Mouse (Mus musculus): ENCODE measurements around the gene Gpx5.
"Not testable (repeated sequence)": the region's sequence is repeated elsewhere in the genome, so short reads cannot be mapped to it uniquely, and the experiment has no call there.

The Gpx5 gene

DNA sequence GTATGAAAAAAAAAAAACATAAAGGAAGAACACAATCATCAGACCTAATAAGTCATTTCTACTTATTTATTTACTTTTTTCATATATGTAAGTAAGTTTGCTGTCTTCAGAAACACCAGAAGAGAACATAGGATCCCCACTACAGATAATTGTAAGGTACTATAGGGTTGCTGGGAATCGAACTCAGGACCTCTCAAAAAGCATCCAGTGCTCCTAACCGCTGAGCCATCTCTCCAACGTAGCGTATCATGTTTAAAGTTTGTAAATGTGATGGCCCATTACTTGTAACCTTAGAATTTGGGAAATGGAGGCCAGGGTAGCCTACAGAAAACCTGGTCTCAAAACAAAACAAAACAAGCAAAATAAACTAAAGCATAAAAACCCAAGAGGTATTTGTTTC, 25.0 kb downstream of the Gpx5 start:
- DNase-seq (ENCODE audit: low read depth in 1 of 2, low spot score in 2 of 2), result no peak

DNA sequence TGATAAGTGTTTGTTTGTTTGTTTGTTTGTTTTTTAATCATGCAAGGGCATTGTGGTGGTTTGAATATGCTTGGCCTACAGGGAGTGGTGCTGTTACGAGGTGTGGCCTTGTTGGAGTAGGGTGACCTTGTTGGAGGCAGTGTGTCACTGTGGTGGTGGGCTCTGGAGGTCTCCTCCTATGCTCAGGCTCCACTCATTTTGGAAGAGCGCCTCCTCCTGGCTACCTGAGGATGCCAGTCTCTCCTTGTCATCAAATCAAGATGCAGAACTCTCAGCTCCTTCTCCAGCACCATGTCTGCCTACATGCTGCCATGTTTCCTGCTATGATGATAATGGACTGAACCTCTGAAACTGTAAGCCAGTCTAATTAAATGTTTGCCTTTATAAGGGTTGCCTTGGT, 26.8 kb downstream of the Gpx5 start:
- no peak for DNase-seq (ENCODE audit: low read depth in 1 of 2, low spot score in 2 of 2)

DNA sequence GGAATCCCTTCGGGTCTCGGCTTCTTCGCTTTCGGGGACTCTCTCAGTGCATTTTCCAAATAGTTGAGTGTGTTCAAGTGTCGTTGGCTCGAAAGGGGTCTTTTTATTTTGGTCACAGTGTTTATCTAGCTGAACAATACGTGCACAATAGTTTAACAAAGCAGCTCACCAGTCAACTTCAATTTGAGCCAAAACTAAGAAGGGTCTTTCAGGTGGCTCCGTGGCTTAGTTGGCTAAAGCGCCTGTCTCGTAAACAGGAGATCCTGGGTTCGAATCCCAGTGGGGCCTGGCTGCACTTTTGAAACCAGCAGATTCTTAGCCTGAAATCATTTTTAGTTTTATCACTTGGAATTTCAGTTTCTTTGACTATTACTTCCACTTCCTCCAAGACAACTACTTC, 28.2 kb downstream of the Gpx5 start:
- DNase-seq (ENCODE audit: low read depth in 1 of 2, low spot score in 2 of 2), result no peak

DNA sequence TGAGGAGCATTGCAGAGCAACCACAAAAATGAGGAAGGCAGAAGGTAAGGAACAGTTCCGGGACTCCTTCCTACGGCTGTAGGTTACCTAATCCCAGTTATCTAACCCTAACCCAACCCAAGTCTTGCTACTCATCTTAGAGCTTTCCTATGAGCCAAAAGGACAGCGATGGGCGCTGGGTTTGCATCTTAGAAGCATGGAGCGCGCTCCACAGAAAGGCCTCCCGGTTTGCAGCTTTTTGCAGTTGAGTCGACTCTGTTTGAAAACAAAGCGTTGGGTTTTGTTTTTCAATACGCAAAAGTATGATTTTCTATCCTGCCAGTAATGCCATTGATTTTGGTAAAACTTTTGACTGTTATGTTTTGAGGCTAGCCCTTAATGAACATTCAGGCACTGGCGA, 28.6 kb downstream of the Gpx5 start:
- no peak for DNase-seq (ENCODE audit: low read depth in 1 of 2, low spot score in 2 of 2)

DNA sequence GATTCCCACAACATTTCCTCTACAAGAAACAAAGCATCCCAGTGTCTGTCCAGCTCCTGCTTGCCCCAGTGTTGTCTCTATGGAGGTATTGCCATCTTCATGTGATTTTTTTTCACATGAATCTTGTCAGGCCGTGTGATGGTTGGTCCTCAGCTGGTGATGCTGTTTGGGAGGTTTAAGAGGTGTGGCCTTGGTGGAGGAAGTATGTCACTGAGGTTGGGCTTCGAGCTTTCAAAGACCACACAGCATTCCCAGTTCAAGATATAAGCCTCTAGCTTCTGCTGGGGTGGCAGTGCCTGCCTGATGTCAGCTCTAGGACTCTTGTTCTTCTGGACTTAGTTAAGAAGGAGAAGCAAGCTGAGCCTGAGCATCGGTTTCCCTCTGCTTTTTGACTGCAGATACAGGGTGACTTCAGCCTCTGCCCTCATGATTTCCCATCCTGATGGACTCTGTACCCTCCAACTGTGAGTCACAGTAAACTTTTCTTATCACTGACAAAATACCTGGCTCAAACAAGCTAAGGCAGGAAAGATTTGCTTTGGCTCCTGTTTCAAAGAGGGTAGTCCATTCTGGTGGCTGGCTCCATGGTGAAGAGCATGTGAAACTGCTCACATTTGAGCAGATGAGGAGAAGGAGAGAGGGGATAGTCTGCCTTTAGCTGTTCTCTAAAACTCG, 29.6 kb downstream of the Gpx5 start:
- DNase-seq (ENCODE audit: low read depth in 1 of 2, low spot score in 2 of 2), result no peak

DNA sequence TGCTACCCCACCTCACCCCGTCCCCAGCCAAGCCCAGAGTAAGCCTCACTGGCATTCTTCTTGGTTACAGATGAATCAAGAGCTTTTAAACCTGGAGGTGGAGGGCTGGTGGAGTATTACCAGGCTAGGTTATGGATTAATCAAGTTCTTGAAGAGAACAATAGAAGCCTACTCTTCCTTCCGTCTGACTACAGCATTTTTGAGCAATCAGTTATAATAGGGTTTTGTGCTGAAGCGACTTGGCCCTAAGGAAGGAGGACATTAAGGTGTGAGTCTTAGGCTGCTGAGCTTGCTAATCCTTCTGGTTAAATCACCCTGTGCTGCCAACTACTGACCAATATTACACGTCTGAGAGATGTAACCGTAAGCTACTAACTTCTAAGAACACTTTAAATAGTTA, 32.2 kb downstream of the Gpx5 start:
- DNase-seq (ENCODE audit: low read depth in 1 of 2, low spot score in 2 of 2), result no peak

DNA sequence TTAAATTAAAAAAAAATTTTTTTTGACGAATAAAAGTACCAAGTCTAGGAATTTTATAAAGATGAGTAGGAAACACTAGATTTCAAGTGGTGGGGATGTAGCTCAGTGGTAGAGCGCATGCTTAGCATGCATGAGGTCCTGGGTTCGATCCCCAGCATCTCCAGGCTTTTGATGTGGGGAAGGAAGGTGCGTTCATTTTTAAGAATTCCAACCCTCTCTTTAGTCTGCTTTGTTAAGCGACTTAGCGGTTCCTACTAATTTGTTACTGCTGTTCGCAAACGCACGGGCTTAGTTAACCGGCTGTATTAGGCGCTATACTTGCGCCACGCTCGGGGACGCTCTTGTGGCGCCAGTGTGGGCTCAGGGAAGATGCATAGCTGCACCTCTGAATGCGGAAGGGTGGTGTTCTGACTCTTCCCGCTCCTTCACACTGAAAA, 32.8 kb downstream of the Gpx5 start:
- DNase-seq (ENCODE audit: low read depth in 1 of 2, low spot score in 2 of 2), result no peak

DNA sequence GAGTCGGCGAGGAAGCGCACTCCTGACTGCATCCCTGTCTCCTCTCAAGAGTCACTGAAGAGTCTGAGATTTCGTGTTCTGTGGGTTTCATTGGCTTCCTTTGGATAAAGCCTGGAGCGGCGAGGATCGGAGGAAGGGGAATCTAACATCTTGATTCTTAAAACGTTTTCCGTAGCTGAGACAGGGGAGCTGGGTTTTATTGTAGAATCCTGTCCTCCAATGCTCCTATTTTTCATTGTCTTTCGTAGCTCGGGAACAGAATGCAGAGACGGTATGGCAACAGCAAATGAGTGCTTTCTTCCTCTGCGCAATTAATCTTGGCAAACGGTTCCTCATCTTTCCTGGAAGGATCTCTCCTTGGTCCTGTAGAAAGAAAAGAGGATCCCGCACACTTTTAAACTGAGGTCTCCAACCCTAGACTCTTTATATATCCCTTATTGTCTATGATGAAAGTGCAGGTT, 33.3 kb downstream of the Gpx5 start:
- no peak for DNase-seq (ENCODE audit: low read depth in 1 of 2, low spot score in 2 of 2)

DNA sequence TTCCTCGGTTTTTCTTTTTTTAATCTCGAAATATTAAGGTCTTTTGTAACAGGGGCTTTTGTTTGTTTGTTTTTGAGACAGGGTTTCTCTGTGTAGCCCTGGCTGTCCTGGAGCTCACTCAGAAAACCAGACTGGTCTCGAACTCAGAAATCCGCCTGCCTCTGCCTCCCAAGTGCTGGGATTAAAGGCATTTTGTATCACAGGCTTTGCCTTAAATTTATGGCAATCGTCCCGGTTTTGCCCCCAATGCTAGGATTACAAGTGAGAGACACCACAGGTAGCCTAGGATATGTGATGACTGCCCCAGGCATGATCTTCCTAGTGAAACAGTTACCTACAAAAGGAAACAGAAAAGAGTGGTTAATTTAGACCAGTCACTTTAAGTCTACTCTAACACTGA, 34.0 kb downstream of the Gpx5 start:
- DNase-seq (ENCODE audit: low read depth in 1 of 2, low spot score in 2 of 2), result no peak

DNA sequence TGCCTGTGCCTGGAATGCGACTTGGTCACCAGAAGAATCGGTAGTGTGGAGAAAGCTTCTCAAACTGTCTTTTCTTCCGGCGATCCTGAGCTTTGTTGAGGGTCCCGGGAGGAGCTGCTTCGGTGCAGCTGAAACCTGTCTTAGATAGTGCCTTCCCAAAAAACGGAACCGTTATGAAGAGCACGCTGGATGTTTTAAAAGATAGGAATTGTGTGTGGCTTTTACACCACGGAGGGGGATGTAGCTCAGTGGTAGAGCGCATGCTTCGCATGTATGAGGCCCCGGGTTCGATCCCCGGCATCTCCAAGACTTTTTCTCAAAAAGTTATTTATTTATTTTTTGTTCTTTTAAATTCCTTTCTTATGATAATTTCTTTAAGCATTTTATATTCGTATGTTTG, 38.5 kb downstream of the Gpx5 start:
- DNase-seq (ENCODE audit: low read depth in 1 of 2, low spot score in 2 of 2), result no peak

DNA sequence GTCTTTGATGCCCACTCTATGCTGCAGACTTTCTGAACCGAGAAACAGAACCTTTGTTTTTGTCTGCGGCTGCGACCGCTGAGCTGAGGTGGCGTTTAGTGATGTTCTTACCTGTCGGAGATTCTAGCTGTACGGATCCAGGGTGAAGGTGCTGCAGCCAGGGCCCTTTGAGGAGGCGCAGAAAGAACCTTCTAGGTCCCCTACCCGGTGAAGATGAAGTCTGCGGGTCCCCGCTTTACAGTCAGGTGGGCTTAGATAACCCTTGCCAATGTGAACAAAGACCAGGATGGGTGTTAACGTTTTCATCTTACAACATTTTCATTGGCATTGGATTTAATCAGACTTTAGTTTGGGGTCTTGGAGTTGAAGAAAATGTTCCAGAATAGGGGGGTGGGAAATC, 39.0 kb downstream of the Gpx5 start:
- no peak for DNase-seq (ENCODE audit: low read depth in 1 of 2, low spot score in 2 of 2)

DNA sequence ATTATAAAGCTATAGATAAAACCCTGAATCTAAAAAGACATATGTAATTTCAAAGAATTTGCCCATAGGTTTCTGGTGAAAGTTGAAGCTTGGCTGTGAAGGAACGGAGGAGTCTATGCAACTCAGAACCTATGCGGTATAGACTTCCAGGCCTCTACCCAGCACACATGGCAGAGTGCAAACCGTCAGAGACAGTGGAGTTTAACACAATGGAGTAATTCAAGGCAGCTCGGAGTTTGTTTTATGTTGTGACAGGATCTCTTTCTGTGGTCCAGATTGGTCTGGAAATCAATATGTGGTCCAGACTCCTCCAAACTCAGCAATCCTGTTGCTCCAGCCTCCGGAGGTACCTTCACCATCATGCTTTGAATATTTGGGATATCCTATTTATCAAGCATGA, 39.5 kb downstream of the Gpx5 start:
- no peak for DNase-seq (ENCODE audit: low read depth in 1 of 2, low spot score in 2 of 2)

DNA sequence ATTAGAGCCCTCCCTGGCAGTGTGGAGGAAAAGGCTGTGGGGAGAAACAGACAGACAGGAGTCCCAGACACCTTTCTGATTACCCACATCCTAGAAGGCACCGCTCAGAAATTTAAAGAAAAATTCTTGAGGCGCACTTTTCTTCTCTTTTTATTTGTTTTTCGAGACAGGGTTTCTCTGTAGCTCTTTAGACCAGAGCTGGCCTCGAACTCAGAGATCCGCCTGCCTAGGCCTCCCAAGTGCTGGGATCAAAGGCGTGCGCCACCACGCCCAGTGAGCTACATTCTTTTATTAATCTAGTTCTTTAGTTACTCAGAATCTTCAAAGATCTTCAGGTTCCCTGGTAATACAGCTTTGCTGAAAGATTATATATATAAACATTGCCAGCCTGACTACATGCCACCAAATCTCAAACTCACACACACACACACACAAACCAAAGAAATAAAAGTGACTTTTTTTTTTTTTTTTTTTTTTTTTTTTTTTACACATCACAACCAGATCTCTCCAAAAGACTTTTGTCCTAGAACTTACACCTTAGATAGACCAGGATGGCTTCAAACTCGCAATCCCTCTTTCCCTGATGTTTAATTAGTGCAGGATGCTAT, 42.4 kb downstream of the Gpx5 start:
- DNase-seq (ENCODE audit: low read depth in 1 of 2, low spot score in 2 of 2), result no peak

DNA sequence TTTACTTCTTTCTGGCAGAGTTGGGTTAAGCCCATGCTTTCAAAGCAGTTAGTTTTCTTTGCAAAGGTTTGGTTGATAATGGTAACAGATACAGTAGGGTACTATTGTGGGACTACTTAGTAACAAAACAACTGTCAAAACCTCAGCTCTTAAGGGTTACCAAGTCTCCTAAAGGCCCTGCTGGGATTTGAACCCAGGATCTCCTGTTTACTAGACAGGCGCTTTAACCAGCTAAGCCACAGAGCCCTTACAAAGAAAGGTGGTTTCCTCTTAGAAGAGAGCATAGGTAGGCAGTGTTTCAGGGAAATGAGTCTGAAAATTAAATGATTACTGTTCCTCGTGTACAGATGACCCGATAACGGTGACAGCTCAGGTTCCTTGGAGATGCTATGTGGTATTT, 43.5 kb downstream of the Gpx5 start:
- DNase-seq (ENCODE audit: low read depth in 1 of 2, low spot score in 2 of 2), result no peak

DNA sequence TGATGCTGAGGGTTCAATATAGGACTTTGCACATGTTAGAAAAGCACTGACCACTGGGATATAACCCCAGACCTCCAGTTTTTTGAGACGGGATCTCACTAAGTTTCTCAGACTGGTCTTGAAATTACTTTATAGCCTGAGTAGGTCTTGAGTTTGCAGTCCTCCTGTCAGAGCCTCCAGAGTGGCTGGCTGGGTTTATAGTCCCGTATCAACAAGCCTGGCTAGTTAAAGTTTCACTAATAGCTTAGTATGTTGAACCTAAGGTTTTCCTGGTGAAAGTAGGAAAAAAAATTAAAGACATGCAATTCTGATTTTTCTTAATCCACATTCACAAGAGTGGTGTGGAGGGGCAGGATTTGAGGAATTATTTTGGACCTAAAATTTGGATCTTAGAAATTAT, 46.3 kb downstream of the Gpx5 start:
- no peak for DNase-seq (ENCODE audit: low read depth in 1 of 2, low spot score in 2 of 2)

DNA sequence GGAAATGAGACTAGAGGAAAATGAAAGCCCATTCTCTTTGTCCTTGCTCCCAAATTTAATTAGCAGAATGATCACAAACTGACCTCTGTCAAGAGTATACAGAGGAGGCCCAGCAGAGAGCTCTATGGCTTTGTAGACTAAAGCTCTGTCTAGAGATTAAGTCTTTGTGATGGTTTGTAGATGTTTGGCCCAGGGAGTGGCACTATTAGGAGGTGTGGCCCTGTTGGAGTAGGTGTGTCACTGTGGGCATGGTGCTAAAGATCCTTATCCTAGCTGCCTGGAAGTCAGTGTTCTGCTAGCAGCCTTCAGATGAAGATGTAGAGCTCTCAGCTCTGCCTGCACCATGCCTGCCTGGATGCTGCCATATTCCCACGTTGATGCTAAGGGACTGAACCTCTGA, 47.6 kb downstream of the Gpx5 start:
- not testable (repeated sequence) for DNase-seq (ENCODE audit: low read depth in 1 of 2, low spot score in 2 of 2)

DNA sequence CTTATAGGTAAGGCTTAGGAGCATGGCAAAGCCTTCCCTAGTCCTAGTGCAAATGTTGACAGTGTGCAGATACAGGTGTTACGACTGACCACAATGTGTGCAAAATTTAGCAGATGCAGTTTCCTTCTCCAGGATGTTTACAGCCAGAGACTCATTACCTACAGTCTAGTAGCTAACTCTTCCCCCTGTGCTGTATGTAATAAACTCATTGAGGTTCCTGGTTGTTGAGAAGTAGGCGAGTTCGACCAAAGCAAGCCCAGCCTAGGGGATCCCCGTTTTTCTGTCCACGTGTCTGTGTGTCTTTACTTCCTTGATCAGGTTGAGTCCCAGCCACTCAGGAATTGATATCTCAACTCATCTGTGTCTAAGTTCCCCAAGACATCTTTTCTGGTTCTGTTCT, 48.4 kb downstream of the Gpx5 start:
- no peak for DNase-seq (ENCODE audit: low read depth in 1 of 2, low spot score in 2 of 2)

DNA sequence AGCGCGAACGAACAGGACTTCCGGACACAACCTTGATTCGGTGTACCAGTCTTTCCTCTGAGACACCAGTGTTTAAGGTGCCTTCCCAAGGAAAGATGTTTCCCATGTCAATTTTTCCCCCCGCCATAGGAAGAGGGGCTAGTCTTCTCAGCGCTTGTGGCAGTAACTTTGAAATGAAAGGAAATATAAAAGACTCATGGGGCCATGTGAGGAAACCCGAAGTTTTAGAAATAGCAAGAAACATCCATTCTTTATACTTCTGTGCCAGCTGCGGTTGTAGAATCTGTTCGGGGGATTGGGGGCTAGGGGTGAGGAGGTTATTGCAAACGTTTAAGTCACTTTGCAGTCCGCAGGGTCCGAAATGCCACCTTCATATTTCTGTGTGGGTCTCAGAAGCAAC, 49.3 kb downstream of the Gpx5 start:
- DNase-seq (ENCODE audit: low read depth in 1 of 2, low spot score in 2 of 2), result no peak

DNA sequence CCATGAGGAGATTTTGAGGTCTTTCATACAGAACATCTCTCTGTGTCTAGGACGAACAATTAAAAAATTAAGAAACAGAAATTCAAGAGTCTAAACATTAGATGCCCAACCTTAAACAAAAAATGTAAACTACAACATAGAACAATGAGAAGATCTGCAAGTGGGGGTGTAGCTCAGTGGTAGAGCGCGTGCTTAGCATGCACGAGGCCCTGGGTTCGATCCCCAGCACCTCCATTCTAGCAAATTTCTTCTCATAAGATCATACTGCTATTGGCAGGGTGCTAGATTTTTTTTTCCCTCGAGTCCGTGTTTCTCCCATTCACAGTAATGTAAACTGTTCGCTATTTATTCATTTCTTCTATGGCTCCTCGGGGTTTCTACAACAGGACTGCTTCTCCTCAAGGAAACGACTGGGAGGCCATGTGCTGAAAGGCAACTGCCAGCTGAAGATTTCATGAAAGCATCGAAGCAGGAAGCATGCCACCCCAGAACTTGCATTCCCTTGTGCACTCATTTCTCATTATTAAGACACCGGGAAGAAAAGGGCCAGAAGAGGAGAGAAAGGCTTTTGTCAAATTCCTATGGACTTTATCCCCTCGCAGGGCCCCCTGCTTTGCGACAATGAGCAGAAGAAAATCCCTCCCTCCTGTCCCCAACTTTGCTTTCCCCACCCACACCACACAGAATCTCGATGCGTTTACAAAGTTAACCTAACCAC, 50.0 kb downstream of the Gpx5 start:
- no peak for DNase-seq (ENCODE audit: low read depth in 1 of 2, low spot score in 2 of 2)

DNA sequence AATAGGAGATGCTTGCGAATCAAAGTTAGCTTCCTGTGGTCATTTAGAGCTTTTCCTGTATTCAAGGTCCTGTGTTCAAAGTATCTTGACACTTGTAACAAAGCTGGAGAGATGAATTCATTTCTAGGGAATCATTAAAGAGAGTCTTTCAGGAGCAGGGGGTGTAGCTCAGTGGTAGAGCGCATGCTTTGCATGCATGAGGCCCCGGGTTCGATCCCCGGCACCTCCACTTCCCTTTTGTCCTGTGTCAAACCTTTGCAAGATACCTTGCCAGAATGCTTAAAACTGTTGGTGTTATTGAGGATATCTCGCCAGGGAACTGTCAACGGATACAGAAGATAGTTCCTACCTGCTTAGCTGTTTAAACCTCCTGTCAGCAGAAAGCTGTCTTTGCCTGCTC, 51.7 kb downstream of the Gpx5 start:
- DNase-seq (ENCODE audit: low read depth in 1 of 2, low spot score in 2 of 2), result no peak

DNA sequence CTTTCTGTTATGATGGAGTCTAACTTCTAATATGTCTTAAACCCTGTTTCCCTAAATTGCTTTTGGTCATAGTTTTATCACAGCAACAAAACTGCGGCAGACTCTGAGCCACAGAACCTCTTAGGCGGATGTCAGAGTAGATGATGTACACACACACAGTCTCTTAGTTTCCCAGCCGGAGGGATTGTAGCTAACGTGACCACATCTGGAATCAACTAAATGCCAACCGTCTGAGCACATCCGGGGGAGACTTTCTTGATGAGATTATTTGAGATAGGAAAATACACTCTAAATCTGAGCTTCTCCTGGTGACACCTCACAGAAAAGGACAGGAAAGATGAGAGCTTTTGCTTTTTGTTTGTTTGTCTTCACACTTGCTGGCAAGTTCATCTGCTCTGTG, 55.4 kb downstream of the Gpx5 start:
- DNase-seq (ENCODE audit: low read depth in 1 of 2, low spot score in 2 of 2), result no peak

DNA sequence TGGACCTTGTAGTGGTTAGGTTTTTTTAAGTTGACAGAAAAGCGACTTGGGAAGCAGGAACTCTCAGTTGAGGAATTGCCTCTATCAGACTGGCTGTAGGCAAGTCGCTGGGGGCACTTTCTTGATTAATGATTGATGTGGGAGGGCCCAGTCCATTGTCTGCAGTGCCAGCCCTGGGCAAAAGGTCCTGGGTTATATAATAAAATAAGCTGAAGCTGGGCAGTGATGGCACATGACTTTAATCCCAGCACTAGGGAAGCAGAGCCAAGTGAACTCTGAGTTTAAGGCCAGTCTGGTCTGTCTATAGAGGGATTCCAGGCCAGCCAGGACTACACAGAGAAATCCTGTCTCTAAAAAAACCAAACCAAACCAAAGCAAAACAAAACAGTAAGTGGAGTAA, 55.8 kb downstream of the Gpx5 start:
- DNase-seq (ENCODE audit: low read depth in 1 of 2, low spot score in 2 of 2), result no peak

All from monocyte, adult 2 months (primary cell).